Mouse (Mus musculus): ENCODE measurements around the gene Gad2. TPM values are rescaled to one million over a fixed set of nuclear protein-coding genes. Genes with fewer than 3 reads are reported as not detected.

Gene Gad2
- total RNA-seq, 2 experiments from 2014 or later, result 0.06 TPM; not detected in 1

Small RNAs within 50 kb of the gene (microRNA-seq; reads per million reads assigned to microRNA genes)
- gene Gm23636 (not detected), gene Mir3967 (not detected)

Other genes with a start within 250 kb of the Gad2 start
- 1 to 10 TPM; 5.2 to 5.7 TPM for gene Apbb1ip, start 151.9 kb downstream of the Gad2 start, total RNA-seq (2021)

All from adrenal gland, postnatal 10 days (tissue).